Mouse (Mus musculus): ENCODE measurements around the gene Lrrc20. TPM values are rescaled to one million over a fixed set of nuclear protein-coding genes. Genes with fewer than 3 reads are reported as not detected.
"Not testable (repeated sequence)": the region's sequence is repeated elsewhere in the genome, so short reads cannot be mapped to it uniquely, and the experiment has no call there.

The Lrrc20 gene
- polyA plus RNA-seq, 2 experiments = 6.1 to 6.4 TPM

DNA sequence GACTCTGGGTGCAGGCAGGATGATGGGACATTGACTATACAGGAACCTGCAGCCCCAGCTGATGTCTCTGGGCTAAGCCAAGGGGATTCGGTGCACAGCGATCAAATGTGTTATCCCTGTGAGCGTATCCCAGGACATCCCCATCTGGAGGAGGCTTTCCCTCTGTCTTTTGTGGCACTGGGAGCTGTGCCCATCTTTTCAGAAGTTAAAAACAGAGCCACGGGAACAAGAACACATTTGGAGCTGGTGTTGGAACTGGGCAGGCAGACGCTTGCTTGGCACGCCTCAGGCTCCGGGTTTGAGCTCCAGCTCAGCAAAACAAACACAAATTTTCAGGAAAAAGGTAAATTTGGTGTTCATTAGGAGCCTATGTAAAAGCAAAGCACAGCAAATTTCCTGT, 122.4 kb downstream of the Lrrc20 start:
- TF ChIP-seq EP300 (IDR thresholded peaks at IDR 0.05; ENCODE audit: low read depth) (no peak), CTCF (IDR thresholded peaks at IDR 0.05; ENCODE audit: low read depth) (no peak)
- Histone ChIP-seq H3K4me3 (ENCODE audit: insufficient read depth in 1 of 2, low read depth in 2 of 2, low read length in 2 of 2) (no peak overlapping the region), H3K27ac (no peak overlapping the region), H3K36me3 (replicated peaks; ENCODE audit: control insufficient read depth, insufficient read depth, low read depth) (no peaks in the 10 kb centered on the region), H3K9ac (replicated peaks) (no peak overlapping the region), H3K4me1 (replicated peaks; ENCODE audit: control insufficient read depth in 2 of 2, insufficient read depth in 2 of 2, low read length in 1 of 2) (no peaks in the 10 kb centered on the region), H3K27me3 (ENCODE audit: control insufficient read depth, insufficient read depth, low read length) (peaks cover 32% of the 10 kb centered on the region), H3K4me2 (ENCODE audit: low read depth) (no peak overlapping the region), H3K9me3 (ENCODE audit: control insufficient read depth, low read length) (no peaks in the 10 kb centered on the region)
- 69% methylated on average over 7 of the region's 7 CpGs for whole genome bisulfite sequencing (ENCODE audit: insufficient replicate concordance)
- DNase-seq (ENCODE audit: low read depth in 3 of 3, low spot score in 3 of 3) (no peak), ATAC-seq (ENCODE audit: insufficient read depth) (no peak)

DNA sequence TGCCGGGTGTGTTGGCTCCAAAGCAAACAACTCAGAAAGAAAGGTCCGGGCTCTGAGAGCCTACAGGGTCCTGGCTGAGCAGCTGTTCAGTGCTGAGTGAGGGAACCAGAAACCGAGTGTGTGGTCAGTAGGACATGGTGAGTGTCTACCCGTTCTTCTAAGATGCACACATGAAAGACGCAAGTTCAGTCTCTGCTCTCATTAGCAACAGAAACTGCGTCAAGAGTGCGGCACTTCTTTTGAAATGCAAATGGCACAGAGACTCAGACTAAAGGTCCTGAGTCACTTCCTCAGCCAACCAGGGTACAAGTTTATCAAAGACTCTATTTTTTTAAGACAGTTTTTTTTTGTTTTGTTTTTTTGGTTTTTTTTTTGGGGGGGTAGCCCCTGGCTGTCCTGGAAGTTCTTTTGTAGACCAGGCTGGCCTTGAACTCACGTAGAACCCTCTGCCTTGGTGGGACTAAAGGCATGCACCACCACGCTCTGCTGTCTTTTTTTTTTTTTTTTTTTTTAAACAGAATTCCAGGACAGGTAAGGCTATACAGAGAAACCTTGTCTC, 124.0 kb downstream of the Lrrc20 start:
- no peaks in the 10 kb centered on the region for H3K4me1 ChIP-seq (replicated peaks; ENCODE audit: control insufficient read depth in 2 of 2, insufficient read depth in 2 of 2, low read length in 1 of 2)

DNA sequence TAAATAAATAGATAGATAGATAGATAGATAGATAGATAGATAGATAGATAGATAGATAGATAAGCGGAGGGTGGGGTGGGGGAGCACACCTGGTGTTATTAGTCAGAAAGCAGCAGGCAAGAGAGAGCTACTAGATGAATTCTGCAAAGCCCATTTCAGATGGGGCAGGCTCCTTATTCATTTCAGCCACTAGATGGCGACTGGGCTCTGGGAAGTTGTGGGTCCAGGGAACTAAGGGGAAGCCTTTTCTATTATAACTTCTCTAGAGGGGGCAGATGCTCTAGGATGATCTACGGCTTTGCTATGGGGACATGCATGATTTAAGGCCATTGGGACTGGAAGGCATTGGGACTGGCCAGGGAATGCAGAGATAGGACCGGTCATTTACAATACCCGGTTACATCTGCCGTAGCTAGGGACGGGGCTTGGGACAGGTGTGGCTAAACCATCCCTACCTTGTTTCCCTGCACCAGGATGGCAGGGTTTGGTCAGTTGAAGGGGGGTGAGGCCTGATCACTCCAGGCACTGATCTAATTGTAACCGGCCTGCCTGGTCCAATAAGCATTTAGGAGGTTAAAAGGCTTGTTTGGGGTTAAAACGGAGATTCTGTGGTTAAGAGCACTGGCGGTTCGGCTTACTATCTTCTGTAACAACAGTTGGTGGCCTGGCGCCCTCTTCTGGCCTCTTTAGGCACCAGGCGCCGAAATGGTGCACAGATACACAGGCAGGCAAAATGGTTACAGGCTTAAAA, 126.9 kb downstream of the Lrrc20 start:
- Histone ChIP-seq H3K4me1 (replicated peaks; ENCODE audit: control insufficient read depth in 2 of 2, insufficient read depth in 2 of 2, low read length in 1 of 2) (no peaks in the 10 kb centered on the region), H3K4me2 (ENCODE audit: low read depth) (peak overlapping the region; percentile 59), H3K27ac (no peak overlapping the region), H3K27me3 (ENCODE audit: control insufficient read depth, insufficient read depth, low read length) (no peaks in the 10 kb centered on the region; the same call in none of the 2 replicates), H3K9me3 (ENCODE audit: control insufficient read depth, low read length) (no peaks in the 10 kb centered on the region), H3K9ac (replicated peaks) (no peak overlapping the region), H3K36me3 (replicated peaks; ENCODE audit: control insufficient read depth, insufficient read depth, low read depth) (no peaks in the 10 kb centered on the region), H3K4me3 (ENCODE audit: insufficient read depth in 1 of 2, low read depth in 2 of 2, low read length in 2 of 2) (peak overlapping the region; percentile 13 to 39; a peak in 3 of 4 replicates)
- WGBS (ENCODE audit: insufficient replicate concordance) = 6% methylated on average over 14 of the region's 14 CpGs
- ATAC-seq (ENCODE audit: insufficient read depth) (peak; percentile 68; the same call in 1 of the 2 replicates), DNase-seq (ENCODE audit: low read depth in 3 of 3, low spot score in 3 of 3) (peak; percentile 45 to 58 (median 50))
- peak; percentile 78 for TF ChIP-seq CTCF (IDR thresholded peaks at IDR 0.05; ENCODE audit: low read depth)
- no peak for TF ChIP-seq EP300 (IDR thresholded peaks at IDR 0.05; ENCODE audit: low read depth)

More for the DNA sequence above, 124.0 kb downstream of the Lrrc20 start:
- H3K27ac ChIP-seq = no peak overlapping the region
- DNase-seq (ENCODE audit: low read depth in 3 of 3, low spot score in 3 of 3) (no peak), ATAC-seq (ENCODE audit: insufficient read depth) (no peak)
- H3K36me3 ChIP-seq (replicated peaks; ENCODE audit: control insufficient read depth, insufficient read depth, low read depth) = no peaks in the 10 kb centered on the region
- TF ChIP-seq CTCF (IDR thresholded peaks at IDR 0.05; ENCODE audit: low read depth) (no peak), EP300 (IDR thresholded peaks at IDR 0.05; ENCODE audit: low read depth) (no peak)
- H3K9ac ChIP-seq (replicated peaks) = no peak overlapping the region
- no peak overlapping the region for H3K4me3 ChIP-seq (ENCODE audit: insufficient read depth in 1 of 2, low read depth in 2 of 2, low read length in 2 of 2)
- H3K4me2 ChIP-seq (ENCODE audit: low read depth) = no peak overlapping the region
- WGBS (ENCODE audit: insufficient replicate concordance) = 60% methylated on average over 9 of the region's 9 CpGs
- H3K27me3 ChIP-seq (ENCODE audit: control insufficient read depth, insufficient read depth, low read length) = peaks cover 20% of the 10 kb centered on the region
- H3K9me3 ChIP-seq (ENCODE audit: control insufficient read depth, low read length) = no peaks in the 10 kb centered on the region

DNA sequence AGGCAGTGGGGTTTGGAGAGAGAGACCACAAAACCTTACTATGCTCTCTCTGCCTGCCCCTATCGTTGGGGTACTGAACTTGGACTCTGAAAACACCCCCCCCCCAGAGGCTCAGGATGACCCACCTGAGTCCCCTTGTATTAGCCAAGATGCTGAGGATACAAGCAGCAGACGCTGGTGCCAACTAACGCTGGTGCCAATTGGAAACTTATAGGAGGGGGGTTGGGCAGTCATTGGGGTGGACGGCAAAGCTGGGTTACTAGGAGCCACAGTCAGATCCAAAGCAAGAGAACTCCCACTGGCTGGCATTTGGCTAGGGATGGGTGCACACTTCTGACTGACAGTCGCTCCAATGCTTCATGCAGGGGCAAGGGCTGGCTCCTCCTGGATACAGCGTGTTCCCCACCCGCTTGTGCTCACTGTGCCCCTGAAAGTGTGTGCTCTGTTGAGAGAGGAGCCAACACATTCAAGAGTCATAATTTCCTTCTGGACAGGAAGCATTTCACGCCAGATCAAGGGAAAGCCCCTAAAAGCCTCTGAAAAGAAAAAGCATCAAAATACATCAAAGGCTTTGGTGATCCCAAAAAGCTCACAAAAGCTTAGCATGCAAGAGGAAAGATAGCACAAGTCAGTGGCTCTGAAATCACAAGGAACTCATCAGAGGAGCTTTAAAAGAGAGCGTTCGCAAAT, 128.9 kb downstream of the Lrrc20 start:
- WGBS (ENCODE audit: insufficient replicate concordance) = 54% methylated on average over 10 of the region's 10 CpGs
- Histone ChIP-seq H3K36me3 (replicated peaks; ENCODE audit: control insufficient read depth, insufficient read depth, low read depth) (no peaks in the 10 kb centered on the region), H3K4me1 (replicated peaks; ENCODE audit: control insufficient read depth in 2 of 2, insufficient read depth in 2 of 2, low read length in 1 of 2) (no peaks in the 10 kb centered on the region), H3K9me3 (ENCODE audit: control insufficient read depth, low read length) (no peaks in the 10 kb centered on the region), H3K27me3 (ENCODE audit: control insufficient read depth, insufficient read depth, low read length) (no peaks in the 10 kb centered on the region; the same call in 1 of the 2 replicates), H3K4me3 (ENCODE audit: insufficient read depth in 1 of 2, low read depth in 2 of 2, low read length in 2 of 2) (no peak overlapping the region), H3K9ac (replicated peaks) (no peak overlapping the region), H3K4me2 (ENCODE audit: low read depth) (no peak overlapping the region), H3K27ac (no peak overlapping the region)
- ATAC-seq (ENCODE audit: insufficient read depth) (no peak), DNase-seq (ENCODE audit: low read depth in 3 of 3, low spot score in 3 of 3) (no peak)
- TF ChIP-seq EP300 (IDR thresholded peaks at IDR 0.05; ENCODE audit: low read depth) = no peak
- no peak for TF ChIP-seq CTCF (IDR thresholded peaks at IDR 0.05; ENCODE audit: low read depth)

DNA sequence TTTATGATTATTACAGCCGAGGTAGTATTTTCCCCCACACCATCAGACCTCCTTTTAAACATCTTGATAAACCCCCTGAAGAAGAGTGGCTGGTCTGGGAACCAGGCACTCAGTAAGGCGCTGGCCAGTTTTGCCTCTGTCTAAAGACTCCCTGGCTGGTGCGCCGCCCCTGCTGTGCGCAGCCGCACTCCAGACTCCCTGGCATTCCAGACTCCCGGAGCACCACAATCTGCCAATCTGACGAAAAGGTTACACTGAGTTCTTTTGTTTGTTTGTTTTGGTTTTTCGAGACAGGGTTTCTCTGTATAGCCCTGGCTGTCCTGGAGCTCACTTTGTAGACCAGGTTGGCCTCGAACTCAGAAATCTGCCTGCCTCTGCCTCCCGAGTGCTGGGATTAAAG, 129.8 kb downstream of the Lrrc20 start:
- not testable (repeated sequence) for H3K4me2 ChIP-seq (ENCODE audit: low read depth); H3K36me3 ChIP-seq (replicated peaks; ENCODE audit: control insufficient read depth, insufficient read depth, low read depth); DNase-seq (ENCODE audit: low read depth in 3 of 3, low spot score in 3 of 3); H3K27me3 ChIP-seq (ENCODE audit: control insufficient read depth, insufficient read depth, low read length); H3K9ac ChIP-seq (replicated peaks); ATAC-seq (ENCODE audit: insufficient read depth); H3K27ac ChIP-seq; H3K4me3 ChIP-seq (ENCODE audit: insufficient read depth in 1 of 2, low read depth in 2 of 2, low read length in 2 of 2); H3K9me3 ChIP-seq (ENCODE audit: control insufficient read depth, low read length); H3K4me1 ChIP-seq (replicated peaks; ENCODE audit: control insufficient read depth in 2 of 2, insufficient read depth in 2 of 2, low read length in 1 of 2)
- WGBS (ENCODE audit: insufficient replicate concordance) = 56% methylated on average over 11 of the region's 11 CpGs

Measured in liver, embryonic 14.5 days (tissue).